Comparison of ENCODE assay signal across 11 mouse cellular contexts in genomic region chr3:138853996-138854836, GRCm38 (mm10).
A peak's percentile ranks its signal among the peaks of the same experiment; 100 is the strongest.
DNase-seq lines count a peak whose midpoint lies in the region; ATAC-seq and TF ChIP-seq lines count a peak whose summit lies in the region.
"Had no signal": no experiment of that assay in that cellular context is flagged by ENCODE, and none has a peak within 500 bp of the region (broad histone marks: within the 10 kb centered on the region; RNA-seq: fewer than 3 reads in every experiment).

No protein-coding gene starts in this region.

- H3K27me3 ChIP-seq in neural tube, embryonic 14.5 days (ENCODE audit: control insufficient read depth, insufficient read depth, low read length) = no peaks in the 10 kb centered on the region
- H3K27me3 ChIP-seq: embryonic facial prominence, embryonic 12.5 days; stomach, embryonic 15.5 days had no signal

- intact Hi-C loops in left cerebral cortex, adult 2 months (cut with DNase I) = no loop called here

- H3K4me2 ChIP-seq in neural tube, embryonic 14.5 days (ENCODE audit: low read depth, low read length) = peak overlapping the region; percentile 30; the same call in 1 of the 2 replicates
- H3K4me2 ChIP-seq: embryonic facial prominence, embryonic 12.5 days had no signal

- TF ChIP-seq POLR2A in embryonic fibroblast, embryonic 13.5 days (IDR thresholded peaks at IDR 0.05; ENCODE audit: low read depth, low read length) = no peak
- TF ChIP-seq POLR2A in lung, adult 2 months (IDR thresholded peaks at IDR 0.05; ENCODE audit: borderline replicate concordance, extremely low read depth, low read depth, low read length) = no peak

- peaks cover 18% of the 10 kb centered on the region for H3K4me1 ChIP-seq in embryonic fibroblast, embryonic 13.5 days (ENCODE audit: control insufficient read depth, insufficient read depth, low read length)
- peaks cover 89% of the 10 kb centered on the region for H3K4me1 ChIP-seq in neural tube, embryonic 14.5 days (ENCODE audit: control insufficient read depth, insufficient read depth, low read length)
- 0 out of 2 replicates have a peak, but pooled peaks cover 4% of the 10 kb centered on the region for H3K4me1 ChIP-seq in lung, adult 2 months (ENCODE audit: control insufficient read depth, insufficient read depth, low read length)

- H3K4me3 ChIP-seq in embryonic fibroblast, embryonic 13.5 days (ENCODE audit: insufficient read depth, low read length) = no peak overlapping the region
- H3K4me3 ChIP-seq in left cerebral cortex, adult 2 months = 0 out of 2 replicates have a peak overlapping the region, but pooled peaks have one; percentile 2
- no peak overlapping the region for H3K4me3 ChIP-seq in neural tube, embryonic 14.5 days (ENCODE audit: low read depth, low read length)
- no peak overlapping the region for H3K4me3 ChIP-seq in lung, adult 2 months (replicated peaks; ENCODE audit: extremely low read depth, low read depth, low read length)
- H3K4me3 ChIP-seq: embryonic facial prominence, embryonic 12.5 days; stomach, embryonic 15.5 days had no signal

- peak overlapping the region; percentile 36 for H3K27ac ChIP-seq in embryonic fibroblast, embryonic 13.5 days (ENCODE audit: insufficient read depth, low read length)
- H3K27ac ChIP-seq in left cerebral cortex, adult 2 months = peak overlapping the region; percentile 85
- H3K27ac ChIP-seq in neural tube, embryonic 14.5 days (ENCODE audit: low read depth, low read length) = peak overlapping the region; percentile 41; the same call in 1 of the 2 replicates
- H3K27ac ChIP-seq: embryonic facial prominence, embryonic 12.5 days; stomach, embryonic 15.5 days had no signal

- WGBS in neural tube, embryonic 14.5 days = 15% methylated on average over 16 of the region's 16 CpGs
- 71% methylated on average over 16 of the region's 16 CpGs for WGBS in lung, adult 2 months

- no peaks in the 10 kb centered on the region for H3K9me3 ChIP-seq in neural tube, embryonic 14.5 days (ENCODE audit: control insufficient read depth, low read length)
- H3K9me3 ChIP-seq: embryonic facial prominence, embryonic 12.5 days; stomach, embryonic 15.5 days had no signal

- peak; percentile 69 for DNase-seq in layer of hippocampus, adult 9-11 months
- DNase-seq in layer of hippocampus, postnatal 10 days (ENCODE audit: low spot score in 2 of 2) = no peak
- DNase-seq in left cerebral cortex, adult 2 months (ENCODE audit: extremely low spot score in 1 of 2, low spot score in 2 of 2) = no peak
- DNase-seq in adrenal gland, adult 18-20 months (ENCODE audit: low spot score in 2 of 2) = no peak
- no peak for DNase-seq in gastrocnemius, postnatal 4 days (ENCODE audit: low spot score in 2 of 2)
- DNase-seq in lung, adult 2 months = no peak
- DNase-seq: kidney, adult 18-20 months had no signal

- H3K9ac ChIP-seq in neural tube, embryonic 14.5 days (replicated peaks; ENCODE audit: low read depth, low read length) = no peak overlapping the region
- H3K9ac ChIP-seq: embryonic facial prominence, embryonic 12.5 days; stomach, embryonic 15.5 days had no signal

- H3K36me3 ChIP-seq in neural tube, embryonic 14.5 days (ENCODE audit: control insufficient read depth, insufficient read depth, low read length) = no peaks in the 10 kb centered on the region
- H3K36me3 ChIP-seq: embryonic facial prominence, embryonic 12.5 days; stomach, embryonic 15.5 days had no signal

- ATAC-seq in neural tube, embryonic 14.5 days (ENCODE audit: low read depth) = 0 out of 2 replicates have a peak, but pooled peaks have one; percentile 22

- no peak for TF ChIP-seq CTCF in embryonic fibroblast, embryonic 13.5 days (IDR thresholded peaks at IDR 0.05; ENCODE audit: borderline replicate concordance, insufficient read depth, low read length)
- no peak for TF ChIP-seq CTCF in left cerebral cortex, adult 2 months (IDR thresholded peaks at IDR 0.05)
- no peak for TF ChIP-seq CTCF in lung, adult 2 months (IDR thresholded peaks at IDR 0.05; ENCODE audit: insufficient read depth, low read length)
